Mouse (Mus musculus) limb, embryonic 15.5 days (tissue): ENCODE measurements around the gene Nat8l. TPM values are rescaled to one million over a fixed set of nuclear protein-coding genes. Genes with fewer than 3 reads are reported as not detected.
A peak's percentile ranks its signal among the peaks of the same experiment; 100 is the strongest.

Experiments
- ATAC-seq: fragments of 200-750 bp; cut with Nextera tagmentation; 2 replicates; pipeline ENCODE4 v1.8.0; 2017; ENCODE audit warnings: low read depth, moderate TSS enrichment; ENCODE audit not compliant: insufficient number of reproducible peaks, low FRiP score, low TSS enrichment
- H3K27ac ChIP-seq: fragments of 300-500 bp; sonication (generic); 2 replicates; pipeline ENCODE4 v1.5.1; 2015; ENCODE audit warnings: moderate library complexity, mild to moderate bottlenecking, inconsistent platforms
- H3K27me3 ChIP-seq: fragments of 300-500 bp; sonication (generic); 2 replicates; pipeline ENCODE4 v1.6.1; 2015; ENCODE audit warnings: inconsistent platforms
- H3K36me3 ChIP-seq: fragments of 300-500 bp; sonication (generic); 2 replicates; pipeline ENCODE4 v1.6.1; 2015; ENCODE audit warnings: inconsistent platforms
- H3K4me1 ChIP-seq: fragments of 300-500 bp; sonication (generic); 2 replicates; pipeline ENCODE4 v1.6.1; 2015; ENCODE audit warnings: inconsistent platforms
- H3K4me2 ChIP-seq: fragments of 300-500 bp; sonication (generic); 2 replicates; pipeline ENCODE4 v1.6.1; 2015; ENCODE audit warnings: mild to moderate bottlenecking, inconsistent platforms
- H3K4me3 ChIP-seq: fragments of 300-500 bp; sonication (generic); 2 replicates; pipeline ENCODE4 v1.5.1; 2015; ENCODE audit warnings: mild to moderate bottlenecking, inconsistent platforms
- H3K9ac ChIP-seq: fragments of 300-500 bp; sonication (generic); 2 replicates; pipeline ENCODE4 v1.6.1; 2015; ENCODE audit warnings: inconsistent platforms
- H3K9me3 ChIP-seq: fragments of 300-500 bp; sonication (generic); 2 replicates; pipeline ENCODE4 v1.6.1; 2016; ENCODE audit warnings: inconsistent platforms
- WGBS: fragments of 180-500 bp; shearing (Covaris S2); methylation state at CpG from one replicate; pipeline ENCODE4 v1.1.7; 2015; 5-methylcytosine and 5-hydroxymethylcytosine counted together
- polyA plus RNA-seq: library from polyadenylated mRNA; unstranded; fragments of >200 nt; fragmentation: Nextera tagmentation; extraction: Ambion mirVana; gene quantifications from 2 replicates; pipeline ENCODE4 v1.2.1, GENCODE M21; 2015

The Nat8l gene
- polyA plus RNA-seq, 1 experiment from 2014 or later, result 0.36 TPM

DNA sequence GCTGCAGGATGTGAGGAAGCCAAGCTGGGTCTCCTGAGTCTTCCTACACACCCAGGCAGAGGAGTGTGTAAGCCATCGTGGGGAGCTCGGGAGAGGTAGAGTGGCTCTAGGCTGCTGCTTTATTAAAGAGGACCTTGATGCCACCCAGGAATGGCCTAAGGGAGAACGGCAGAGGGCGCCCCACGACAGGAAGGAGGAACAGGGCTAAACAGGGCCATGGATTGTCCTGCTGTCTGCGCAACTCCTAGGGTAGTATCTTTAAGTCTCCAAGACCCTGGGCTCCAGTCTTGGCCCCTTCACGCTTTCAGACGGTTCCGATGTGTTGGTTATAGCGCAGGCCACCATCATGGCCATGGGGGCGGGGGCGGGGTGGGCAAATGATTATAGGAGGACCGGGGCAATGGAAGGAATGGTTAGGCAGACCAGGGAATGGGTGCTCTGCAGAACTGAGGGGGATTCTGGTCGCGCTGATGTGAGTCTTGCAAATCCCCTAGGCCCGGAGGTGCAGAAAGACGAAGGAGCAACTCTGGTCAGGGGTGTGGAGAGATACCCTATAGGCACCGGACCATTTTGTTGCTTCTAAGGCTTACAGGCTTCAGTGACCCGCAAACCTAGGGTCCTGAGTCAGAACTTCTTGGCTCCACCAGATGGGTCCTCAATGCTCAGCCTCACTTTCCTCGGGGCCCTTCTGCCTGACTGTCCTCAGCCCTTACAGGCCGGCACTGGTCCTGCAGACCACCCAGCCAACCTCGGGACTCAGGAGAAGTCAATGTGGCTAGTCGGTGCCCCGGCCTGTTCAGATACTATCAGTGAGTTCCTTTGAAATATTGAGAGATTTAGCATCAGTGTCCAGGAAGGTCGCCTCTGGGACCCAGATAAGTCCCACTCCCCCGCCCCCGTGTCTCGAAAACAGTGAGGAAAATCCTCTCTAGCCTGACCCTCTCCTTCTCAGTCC lies 836 bp upstream of the Nat8l start:
- no peak overlapping the region for H3K9ac ChIP-seq
- peak overlapping the region; percentile 99 for H3K4me2 ChIP-seq
- 36% methylated on average over 28 of the region's 28 CpGs for WGBS
- peak overlapping the region; percentile 69 for H3K4me3 ChIP-seq
- peaks cover 28% of the 10 kb centered on the region for H3K4me1 ChIP-seq
- ATAC-seq, result no peak
- no peaks in the 10 kb centered on the region for H3K9me3 ChIP-seq
- peaks cover 61% of the 10 kb centered on the region for H3K27me3 ChIP-seq
- no peak overlapping the region for H3K27ac ChIP-seq
- H3K36me3 ChIP-seq, result no peaks in the 10 kb centered on the region

DNA sequence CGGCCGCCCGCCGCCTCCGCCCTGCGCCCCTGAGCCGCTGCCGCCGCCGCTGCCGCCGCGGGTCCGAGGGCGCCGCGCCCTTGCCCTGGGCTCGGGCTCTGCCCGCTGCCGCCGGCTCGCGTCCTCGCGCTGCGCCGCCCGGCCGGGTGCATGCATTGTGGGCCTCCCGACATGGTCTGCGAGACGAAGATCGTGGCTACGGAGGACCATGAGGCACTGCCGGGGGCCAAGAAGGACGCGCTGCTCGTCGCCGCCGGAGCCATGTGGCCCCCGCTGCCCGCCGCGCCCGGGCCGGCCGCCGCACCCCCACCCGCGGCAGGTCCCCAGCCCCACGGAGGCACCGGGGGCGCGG lies 886 bp downstream of the Nat8l start:
- peak overlapping the region; percentile 28; the same call in 1 of the 2 replicates for H3K9ac ChIP-seq
- peak overlapping the region; percentile 99 for H3K4me2 ChIP-seq
- no peaks in the 10 kb centered on the region for H3K36me3 ChIP-seq
- peak overlapping the region; percentile 69 for H3K4me3 ChIP-seq
- 0 out of 2 replicates have a peak, but pooled peaks have one; percentile 4 for ATAC-seq
- peaks cover 67% of the 10 kb centered on the region for H3K27me3 ChIP-seq
- no peak overlapping the region for H3K27ac ChIP-seq
- H3K4me1 ChIP-seq, result peaks cover 28% of the 10 kb centered on the region
- H3K9me3 ChIP-seq, result no peaks in the 10 kb centered on the region
- WGBS, result 0% methylated on average over 37 of the region's 55 CpGs

DNA sequence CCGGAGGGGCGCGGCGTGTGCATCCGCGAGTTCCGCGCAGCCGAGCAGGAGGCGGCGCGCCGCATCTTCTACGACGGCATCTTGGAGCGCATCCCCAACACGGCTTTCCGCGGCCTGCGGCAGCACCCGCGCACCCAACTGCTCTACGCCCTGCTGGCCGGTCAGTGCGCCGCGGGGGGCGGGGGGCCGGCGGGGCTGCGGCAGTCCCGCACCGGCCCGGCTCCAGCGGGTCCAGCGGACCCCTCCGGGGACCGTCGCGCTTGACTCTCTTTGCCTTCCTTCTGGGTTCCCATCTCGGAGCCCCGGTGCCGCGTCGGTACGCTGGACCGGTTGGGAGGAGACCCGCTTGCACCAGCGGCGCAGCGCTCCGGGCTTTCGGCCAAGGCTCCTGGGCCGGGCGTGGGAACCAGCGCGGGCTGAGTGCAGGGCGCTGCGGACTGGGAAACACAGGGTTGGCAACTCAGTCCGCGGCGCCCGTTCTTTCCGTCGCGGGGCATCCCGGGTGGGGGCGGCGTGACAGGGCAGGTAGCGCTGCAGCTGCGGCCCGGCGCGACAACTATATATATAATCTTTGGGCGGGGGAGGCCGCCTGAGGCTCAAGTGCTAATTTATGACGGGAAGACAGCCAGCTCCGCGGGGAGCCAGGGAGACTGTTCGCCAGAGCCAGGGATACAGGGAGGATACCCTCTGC lies 1.4 kb downstream of the Nat8l start:
- no peaks in the 10 kb centered on the region for H3K36me3 ChIP-seq
- peaks cover 67% of the 10 kb centered on the region for H3K27me3 ChIP-seq
- no peak overlapping the region for H3K27ac ChIP-seq
- no peak for ATAC-seq
- H3K4me3 ChIP-seq, result peak overlapping the region; percentile 69
- WGBS, result under 1% methylated on average over 75 of the region's 80 CpGs
- no peaks in the 10 kb centered on the region for H3K9me3 ChIP-seq
- H3K4me2 ChIP-seq, result peak overlapping the region; percentile 99
- H3K9ac ChIP-seq, result peak overlapping the region; percentile 28; the same call in 1 of the 2 replicates
- H3K4me1 ChIP-seq, result peaks cover 28% of the 10 kb centered on the region

DNA sequence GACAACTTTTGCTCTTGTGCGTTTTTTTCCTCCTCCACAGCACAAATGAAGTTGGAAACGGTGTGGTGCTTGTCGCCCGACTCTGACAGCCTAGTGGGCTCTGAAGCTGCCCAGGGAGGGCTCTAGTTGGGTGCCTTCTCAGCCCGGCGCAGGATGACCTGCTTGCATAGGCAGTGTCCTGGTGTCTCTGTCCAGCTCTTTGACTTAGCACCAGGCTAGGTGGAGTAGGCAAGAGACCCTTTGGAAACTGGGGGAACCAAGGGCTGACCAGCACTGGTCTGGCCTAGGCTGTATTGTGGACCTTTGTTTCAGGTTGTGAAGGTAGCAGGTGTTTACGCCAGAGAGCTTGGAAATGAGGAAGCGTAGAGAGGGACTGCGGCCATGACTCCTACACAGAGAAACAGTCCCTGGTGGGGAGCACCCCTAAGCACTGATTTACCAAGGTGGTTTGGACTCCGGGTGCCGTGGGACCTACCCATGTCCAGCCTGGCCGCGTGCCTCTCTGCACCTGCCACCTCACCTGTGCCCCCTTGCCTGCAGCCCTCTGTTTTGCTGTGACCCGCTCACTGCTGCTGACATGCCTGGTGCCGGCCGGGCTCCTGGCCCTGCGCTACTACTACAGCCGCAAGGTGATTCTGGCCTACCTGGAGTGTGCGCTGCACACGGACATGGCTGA lies 2.2 kb downstream of the Nat8l start:
- H3K9ac ChIP-seq, result no peak overlapping the region
- H3K27me3 ChIP-seq, result peaks cover 67% of the 10 kb centered on the region
- H3K36me3 ChIP-seq, result no peaks in the 10 kb centered on the region
- no peaks in the 10 kb centered on the region for H3K9me3 ChIP-seq
- peaks cover 28% of the 10 kb centered on the region for H3K4me1 ChIP-seq
- H3K4me2 ChIP-seq, result peak overlapping the region; percentile 99
- H3K4me3 ChIP-seq, result peak overlapping the region; percentile 69
- ATAC-seq, result no peak
- WGBS, result 72% methylated on average over 20 of the region's 20 CpGs
- H3K27ac ChIP-seq, result no peak overlapping the region

DNA sequence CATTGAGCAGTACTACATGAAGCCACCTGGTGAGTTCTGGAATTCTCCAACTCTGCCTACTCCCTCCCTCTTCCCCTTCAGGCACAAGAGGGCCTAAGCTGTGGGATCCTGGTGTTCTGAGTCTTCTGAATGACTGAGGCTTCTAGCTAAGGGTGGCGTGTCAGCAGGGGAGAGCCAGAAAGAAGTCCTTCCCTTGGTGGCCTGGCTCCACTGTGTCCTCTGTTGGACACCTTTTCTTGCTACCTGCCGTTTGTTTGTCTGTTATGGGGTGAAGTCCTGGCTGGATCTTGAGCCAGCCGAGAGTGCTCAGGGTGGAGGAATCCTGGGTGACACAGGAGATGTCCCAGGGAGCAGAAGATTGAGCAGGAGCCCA lies 2.7 kb downstream of the Nat8l start:
- no peak overlapping the region for H3K27ac ChIP-seq
- WGBS, result 92% methylated on average over 3 of the region's 3 CpGs
- H3K9ac ChIP-seq, result no peak overlapping the region
- H3K36me3 ChIP-seq, result no peaks in the 10 kb centered on the region
- peaks cover 28% of the 10 kb centered on the region for H3K4me1 ChIP-seq
- no peaks in the 10 kb centered on the region for H3K9me3 ChIP-seq
- no peak for ATAC-seq
- no peak overlapping the region for H3K4me2 ChIP-seq
- no peak overlapping the region for H3K4me3 ChIP-seq
- H3K27me3 ChIP-seq, result peaks cover 67% of the 10 kb centered on the region

DNA sequence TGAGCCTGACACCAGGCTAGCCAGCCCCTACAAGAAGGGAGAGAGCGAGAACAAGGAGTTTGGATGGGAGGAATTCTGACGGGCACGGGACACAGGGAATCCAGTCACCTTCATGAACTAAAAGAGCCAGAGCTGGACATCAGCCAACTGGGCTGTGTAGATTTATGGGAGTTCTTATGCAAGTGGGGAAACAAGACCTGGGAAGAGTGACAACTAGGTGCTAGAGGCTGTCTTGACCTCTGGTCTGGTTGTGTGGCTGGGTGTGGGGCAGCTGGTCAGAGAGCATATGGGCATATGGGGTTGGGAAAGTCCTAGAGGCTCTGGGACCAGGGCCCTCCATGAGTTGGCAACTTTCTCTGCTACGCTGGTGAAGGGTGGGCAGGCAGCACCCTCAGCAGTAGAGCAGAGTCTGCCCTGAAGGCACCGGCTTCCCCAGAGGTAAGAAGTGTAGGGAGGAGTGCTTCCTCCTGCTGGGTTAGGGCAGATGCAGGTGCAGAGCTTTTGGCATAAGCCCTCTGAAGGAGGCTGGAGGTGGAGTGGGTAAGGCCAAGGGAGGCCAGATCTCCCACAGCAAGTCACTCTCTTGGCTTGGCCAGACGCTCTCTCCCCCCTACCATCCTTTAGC lies 3.8 kb downstream of the Nat8l start:
- Histone ChIP-seq H3K4me1 (peaks cover 28% of the 10 kb centered on the region), H3K4me3 (no peak overlapping the region), H3K9me3 (no peaks in the 10 kb centered on the region), H3K27me3 (peaks cover 59% of the 10 kb centered on the region), H3K9ac (no peak overlapping the region), H3K36me3 (no peaks in the 10 kb centered on the region), H3K27ac (no peak overlapping the region), H3K4me2 (no peak overlapping the region)
- WGBS, result 77% methylated on average over 6 of the region's 6 CpGs
- ATAC-seq, result no peak

DNA sequence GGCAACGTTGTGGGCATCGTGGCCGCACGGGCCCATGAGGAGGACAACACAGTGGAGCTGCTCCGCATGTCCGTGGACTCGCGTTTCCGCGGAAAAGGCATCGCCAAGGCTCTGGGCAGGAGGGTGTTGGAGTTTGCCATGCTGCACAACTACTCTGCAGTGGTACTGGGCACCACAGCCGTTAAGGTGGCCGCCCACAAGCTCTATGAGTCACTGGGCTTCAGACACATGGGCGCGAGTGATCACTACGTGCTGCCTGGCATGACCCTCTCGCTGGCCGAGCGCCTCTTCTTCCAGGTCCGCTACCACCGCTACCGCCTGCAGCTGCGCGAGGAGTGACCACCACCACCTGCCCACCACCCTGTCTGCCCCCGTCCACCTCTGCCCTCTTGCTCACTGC lies 5.0 kb downstream of the Nat8l start:
- Histone ChIP-seq H3K4me3 (no peak overlapping the region), H3K4me1 (peaks cover 22% of the 10 kb centered on the region), H3K4me2 (no peak overlapping the region), H3K36me3 (no peaks in the 10 kb centered on the region), H3K9ac (no peak overlapping the region), H3K9me3 (no peaks in the 10 kb centered on the region), H3K27ac (no peak overlapping the region), H3K27me3 (peaks cover 47% of the 10 kb centered on the region)
- WGBS, result 96% methylated on average over 25 of the region's 25 CpGs
- no peak for ATAC-seq

DNA sequence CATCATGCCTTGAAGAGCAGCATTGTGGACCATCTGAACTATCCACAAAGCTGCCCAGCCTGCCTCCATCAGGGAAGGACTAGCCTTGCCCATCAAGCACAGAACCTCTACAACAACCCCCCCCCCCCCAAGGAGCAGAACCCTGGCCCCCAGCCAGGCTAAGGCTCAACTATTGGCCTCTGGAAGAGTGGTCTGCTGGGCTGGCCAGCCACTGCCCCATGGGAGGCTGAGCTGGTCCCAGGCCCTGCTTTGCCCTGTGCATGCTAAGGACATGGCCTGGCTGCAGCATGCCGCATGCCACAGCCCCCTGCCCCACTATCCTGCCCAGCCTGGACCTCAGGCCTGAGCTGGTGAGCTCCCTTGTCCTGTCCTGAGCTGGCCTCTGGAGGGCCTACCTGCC lies 5.6 kb downstream of the Nat8l start:
- no peak overlapping the region for H3K4me2 ChIP-seq
- H3K27me3 ChIP-seq, result peaks cover 41% of the 10 kb centered on the region
- no peak overlapping the region for H3K4me3 ChIP-seq
- peaks cover 16% of the 10 kb centered on the region for H3K4me1 ChIP-seq
- no peak overlapping the region for H3K9ac ChIP-seq
- ATAC-seq, result no peak
- 92% methylated on average over 1 of the region's 1 CpGs for WGBS
- no peaks in the 10 kb centered on the region for H3K9me3 ChIP-seq
- H3K27ac ChIP-seq, result no peak overlapping the region
- H3K36me3 ChIP-seq, result no peaks in the 10 kb centered on the region

DNA sequence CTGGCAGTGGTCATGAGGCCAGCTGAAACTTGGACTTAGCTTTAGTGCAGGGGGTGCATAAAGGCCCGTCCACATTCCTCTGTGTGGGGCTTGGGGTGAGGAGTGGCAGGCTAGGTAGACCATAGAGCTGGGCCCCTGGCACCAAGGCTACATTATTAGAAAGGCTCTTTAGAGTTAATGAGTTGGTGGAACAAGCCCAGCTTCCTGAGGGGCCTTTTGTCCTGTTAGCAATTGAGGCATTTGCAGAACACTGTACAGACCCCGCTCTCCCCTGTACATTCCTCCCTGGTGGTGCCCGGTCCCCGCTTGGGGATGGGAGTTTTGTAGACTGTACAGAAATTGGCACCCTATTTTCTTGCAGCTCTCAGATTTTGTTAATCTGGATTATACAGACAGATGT lies 6.9 kb downstream of the Nat8l start:
- peaks cover 29% of the 10 kb centered on the region for H3K27me3 ChIP-seq
- H3K36me3 ChIP-seq, result no peaks in the 10 kb centered on the region
- WGBS, result 76% methylated on average over 4 of the region's 4 CpGs
- H3K27ac ChIP-seq, result no peak overlapping the region
- H3K4me1 ChIP-seq, result peaks cover 4% of the 10 kb centered on the region
- no peak overlapping the region for H3K4me2 ChIP-seq
- no peak for ATAC-seq
- H3K4me3 ChIP-seq, result no peak overlapping the region
- no peak overlapping the region for H3K9ac ChIP-seq
- H3K9me3 ChIP-seq, result no peaks in the 10 kb centered on the region

DNA sequence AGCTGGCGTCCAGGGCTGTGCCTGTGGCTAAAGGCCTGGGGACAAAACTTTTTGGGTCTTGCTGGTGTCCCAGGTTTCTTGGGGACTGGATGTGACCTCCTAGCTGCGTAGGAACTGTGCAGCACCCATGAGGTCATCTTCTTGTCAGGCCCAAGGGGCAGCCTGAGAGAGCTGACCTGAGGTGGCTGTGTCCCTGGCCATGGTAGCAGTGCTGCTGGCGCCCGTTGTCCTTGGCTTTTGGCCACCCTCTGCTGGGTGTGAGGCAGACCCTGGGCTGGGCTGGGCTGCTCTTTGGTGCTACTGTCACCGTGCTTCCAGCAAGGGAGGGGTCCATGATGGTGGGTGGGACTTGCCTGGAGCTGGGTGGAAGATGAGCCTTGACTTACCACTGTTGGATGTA lies 8.8 kb downstream of the Nat8l start:
- Histone ChIP-seq H3K4me2 (no peak overlapping the region), H3K27me3 (peaks cover 9% of the 10 kb centered on the region), H3K27ac (no peak overlapping the region), H3K4me3 (no peak overlapping the region), H3K9me3 (no peaks in the 10 kb centered on the region), H3K36me3 (no peaks in the 10 kb centered on the region), H3K9ac (no peak overlapping the region), H3K4me1 (no peaks in the 10 kb centered on the region)
- WGBS, result 77% methylated on average over 5 of the region's 5 CpGs
- no peak for ATAC-seq

DNA sequence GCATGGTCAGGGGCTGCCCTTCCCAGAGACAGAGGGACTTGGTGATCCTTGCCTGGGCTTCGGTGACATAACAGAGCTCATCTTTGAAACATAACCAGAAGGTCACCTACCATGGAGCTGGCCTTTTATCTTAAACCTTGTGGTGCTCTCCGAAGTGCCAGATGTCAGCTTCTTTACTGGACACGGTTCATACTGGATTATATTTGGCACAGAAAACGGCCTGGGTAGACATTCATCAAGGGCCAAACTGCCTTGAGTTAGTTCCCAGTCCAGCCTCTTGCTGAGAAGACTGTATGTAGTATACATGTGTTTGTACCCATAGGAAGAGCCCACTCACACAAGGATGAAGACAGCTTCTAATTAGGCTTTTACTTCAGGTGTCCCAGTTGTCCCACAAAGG lies 11.0 kb downstream of the Nat8l start:
- H3K27me3 ChIP-seq, result 0 out of 2 replicates have a peak, but pooled peaks cover 4% of the 10 kb centered on the region
- WGBS, result 80% methylated on average over 4 of the region's 4 CpGs
- no peak for ATAC-seq
- H3K9ac ChIP-seq, result no peak overlapping the region
- H3K9me3 ChIP-seq, result no peaks in the 10 kb centered on the region
- H3K4me2 ChIP-seq, result no peak overlapping the region
- H3K36me3 ChIP-seq, result no peaks in the 10 kb centered on the region
- H3K4me3 ChIP-seq, result no peak overlapping the region
- H3K27ac ChIP-seq, result no peak overlapping the region
- H3K4me1 ChIP-seq, result no peaks in the 10 kb centered on the region
